Mouse (Mus musculus): ENCODE results near the gene Fgfr2. TPM values are rescaled to one million over a fixed set of nuclear protein-coding genes. Genes with fewer than 3 reads are reported as not detected.

The Fgfr2 gene
- polyA plus RNA-seq, 1 experiment from 2014 or later, result 17.2 TPM

- peak; percentile 92 for ATAC-seq (replicated peaks; ENCODE audit: insufficient number of reproducible peaks, insufficient read depth, low FRiP score, low read depth)
- peaks cover 10% of the 10 kb centered on the region for H3K36me3 ChIP-seq
- H3K4me1 ChIP-seq (replicated peaks), result peaks cover 11% of the 10 kb centered on the region
- H3K4me2 ChIP-seq, result peak within 1 kb of the TSS; percentile 65
- WGBS, result 4% methylated on average over 47 of the region's 47 CpGs
- no peaks in the 10 kb centered on the region for H3K9me3 ChIP-seq (replicated peaks)
- peak within 1 kb of the TSS; percentile 98 for H3K27ac ChIP-seq
- peak within 1 kb of the TSS; percentile 84 for H3K9ac ChIP-seq
- H3K27me3 ChIP-seq, result no peaks in the 10 kb centered on the region
- H3K4me3 ChIP-seq, result peak within 1 kb of the TSS; percentile 66
Measured at GRCm38 (mm10) chr7:131370648-131371469, 1752.3 kb downstream of the Fgfr2 start, which contains the start of gene Pstk. Gene Pstk (plus strand): TSS chr7:131371141.

GRCm38 (mm10) chr7:131364131-131364530, 1759.0 kb downstream of the Fgfr2 start:
- no peak overlapping the region for H3K9ac ChIP-seq
- 82% methylated on average over 8 of the region's 8 CpGs for WGBS
- H3K4me1 ChIP-seq (replicated peaks), result peaks cover 16% of the 10 kb centered on the region
- H3K4me2 ChIP-seq, result no peak overlapping the region
- H3K4me3 ChIP-seq, result no peak overlapping the region
- no peaks in the 10 kb centered on the region for H3K27me3 ChIP-seq
- no peak overlapping the region for H3K27ac ChIP-seq
- ATAC-seq (replicated peaks; ENCODE audit: insufficient number of reproducible peaks, insufficient read depth, low FRiP score, low read depth), result no peak
- H3K36me3 ChIP-seq, result peaks cover 2% of the 10 kb centered on the region; the same call in 1 of the 2 replicates
- no peaks in the 10 kb centered on the region for H3K9me3 ChIP-seq (replicated peaks)

GRCm38 (mm10) chr7:131362615-131363300, 1760.4 kb downstream of the Fgfr2 start, which contains the start of gene 2310057M21Rik:
Gene 2310057M21Rik (minus strand): TSS chr7:131362759.
- Histone ChIP-seq H3K4me3 (peak within 1 kb of the TSS; percentile 86), H3K4me1 (replicated peaks) (peaks cover 16% of the 10 kb centered on the region), H3K36me3 (peaks cover 16% of the 10 kb centered on the region), H3K9me3 (replicated peaks) (no peaks in the 10 kb centered on the region), H3K4me2 (peak within 1 kb of the TSS; percentile 93), H3K27me3 (no peaks in the 10 kb centered on the region), H3K9ac (peak within 1 kb of the TSS; percentile 88), H3K27ac (peak within 1 kb of the TSS; percentile 97)
- peak; percentile 97 for ATAC-seq (replicated peaks; ENCODE audit: insufficient number of reproducible peaks, insufficient read depth, low FRiP score, low read depth)
- under 1% methylated on average over 55 of the region's 55 CpGs for WGBS

GRCm38 (mm10) chr7:131362269-131362614, 1760.9 kb downstream of the Fgfr2 start:
- ATAC-seq (replicated peaks; ENCODE audit: insufficient number of reproducible peaks, insufficient read depth, low FRiP score, low read depth), result peak; percentile 64
- peak overlapping the region; percentile 88 for H3K9ac ChIP-seq
- H3K27ac ChIP-seq, result peak overlapping the region; percentile 97
- peak overlapping the region; percentile 93 for H3K4me2 ChIP-seq
- H3K4me1 ChIP-seq (replicated peaks), result peaks cover 16% of the 10 kb centered on the region
- WGBS, result under 1% methylated on average over 35 of the region's 35 CpGs
- peaks cover 20% of the 10 kb centered on the region for H3K36me3 ChIP-seq
- no peaks in the 10 kb centered on the region for H3K27me3 ChIP-seq
- H3K4me3 ChIP-seq, result peak overlapping the region; percentile 86
- H3K9me3 ChIP-seq (replicated peaks), result no peaks in the 10 kb centered on the region

- Histone ChIP-seq H3K36me3 (peaks cover 55% of the 10 kb centered on the region), H3K9me3 (replicated peaks) (no peaks in the 10 kb centered on the region), H3K9ac (no peak overlapping the region), H3K4me1 (replicated peaks) (peaks cover 3% of the 10 kb centered on the region), H3K27me3 (no peaks in the 10 kb centered on the region), H3K4me3 (no peak overlapping the region), H3K4me2 (no peak overlapping the region), H3K27ac (no peak overlapping the region)
- no peak for ATAC-seq (replicated peaks; ENCODE audit: insufficient number of reproducible peaks, insufficient read depth, low FRiP score, low read depth)
- WGBS, result 95% methylated on average over 13 of the region's 13 CpGs
Measured at GRCm38 (mm10) chr7:131356105-131356504, 1767.0 kb downstream of the Fgfr2 start.

GRCm38 (mm10) chr7:131345856-131346541, 1777.2 kb downstream of the Fgfr2 start:
- 85% methylated on average over 7 of the region's 7 CpGs for WGBS
- no peak for ATAC-seq (replicated peaks; ENCODE audit: insufficient number of reproducible peaks, insufficient read depth, low FRiP score, low read depth)
- no peak overlapping the region for H3K4me2 ChIP-seq
- no peak overlapping the region for H3K9ac ChIP-seq
- H3K4me3 ChIP-seq, result no peak overlapping the region
- H3K9me3 ChIP-seq (replicated peaks), result no peaks in the 10 kb centered on the region
- peaks cover 48% of the 10 kb centered on the region for H3K36me3 ChIP-seq
- no peak overlapping the region for H3K27ac ChIP-seq
- no peaks in the 10 kb centered on the region for H3K27me3 ChIP-seq
- H3K4me1 ChIP-seq (replicated peaks), result no peaks in the 10 kb centered on the region

- H3K27me3 ChIP-seq, result no peaks in the 10 kb centered on the region
- H3K9me3 ChIP-seq (replicated peaks), result no peaks in the 10 kb centered on the region
- no peak overlapping the region for H3K4me3 ChIP-seq
- H3K27ac ChIP-seq, result no peak overlapping the region
- no peaks in the 10 kb centered on the region; the same call in 1 of the 2 replicates for H3K4me1 ChIP-seq (replicated peaks)
- 69% methylated on average over 8 of the region's 8 CpGs for WGBS
- peaks cover 24% of the 10 kb centered on the region for H3K36me3 ChIP-seq
- no peak overlapping the region for H3K9ac ChIP-seq
- ATAC-seq (replicated peaks; ENCODE audit: insufficient number of reproducible peaks, insufficient read depth, low FRiP score, low read depth), result no peak
- no peak overlapping the region for H3K4me2 ChIP-seq
Measured at GRCm38 (mm10) chr7:131337502-131338068, 1785.6 kb downstream of the Fgfr2 start.

GRCm38 (mm10) chr7:131333564-131333963, 1789.6 kb downstream of the Fgfr2 start, which contains the start of gene Fam24a:
Gene Fam24a (plus strand): TSS chr7:131333864.
- Histone ChIP-seq H3K9me3 (replicated peaks) (no peaks in the 10 kb centered on the region), H3K4me2 (no peak within 1 kb of the TSS), H3K36me3 (no peaks in the 10 kb centered on the region), H3K4me3 (no peak within 1 kb of the TSS), H3K27ac (no peak within 1 kb of the TSS), H3K9ac (no peak within 1 kb of the TSS), H3K4me1 (replicated peaks) (no peaks in the 10 kb centered on the region; the same call in 1 of the 2 replicates), H3K27me3 (no peaks in the 10 kb centered on the region)
- whole genome bisulfite sequencing, result 51% methylated on average over 1 of the region's 1 CpGs
- ATAC-seq (replicated peaks; ENCODE audit: insufficient number of reproducible peaks, insufficient read depth, low FRiP score, low read depth), result no peak

- no peaks in the 10 kb centered on the region for H3K9me3 ChIP-seq (replicated peaks)
- no peak overlapping the region for H3K4me2 ChIP-seq
- no peak overlapping the region for H3K9ac ChIP-seq
- no peaks in the 10 kb centered on the region for H3K36me3 ChIP-seq
- H3K27me3 ChIP-seq, result no peaks in the 10 kb centered on the region
- no peak for ATAC-seq (replicated peaks; ENCODE audit: insufficient number of reproducible peaks, insufficient read depth, low FRiP score, low read depth)
- no peaks in the 10 kb centered on the region for H3K4me1 ChIP-seq (replicated peaks)
- 60% methylated on average over 2 of the region's 2 CpGs for WGBS
- H3K27ac ChIP-seq, result no peak overlapping the region
- H3K4me3 ChIP-seq, result no peak overlapping the region
Measured at GRCm38 (mm10) chr7:131331688-131332087, 1791.5 kb downstream of the Fgfr2 start.

- 88% methylated on average over 5 of the region's 5 CpGs for WGBS
- Histone ChIP-seq H3K27me3 (no peaks in the 10 kb centered on the region), H3K9me3 (replicated peaks) (no peaks in the 10 kb centered on the region), H3K4me2 (no peak within 1 kb of the TSS), H3K4me1 (replicated peaks) (no peaks in the 10 kb centered on the region), H3K36me3 (no peaks in the 10 kb centered on the region), H3K9ac (no peak within 1 kb of the TSS), H3K4me3 (no peak within 1 kb of the TSS), H3K27ac (no peak within 1 kb of the TSS)
- no peak for ATAC-seq (replicated peaks; ENCODE audit: insufficient number of reproducible peaks, insufficient read depth, low FRiP score, low read depth)
Measured at GRCm38 (mm10) chr7:131329416-131329815, 1793.7 kb downstream of the Fgfr2 start, which contains the start of gene Fam24b. Gene Fam24b (minus strand): TSS chr7:131329516.

- Histone ChIP-seq H3K27ac (no peak overlapping the region), H3K4me1 (replicated peaks) (no peaks in the 10 kb centered on the region), H3K27me3 (no peaks in the 10 kb centered on the region), H3K4me3 (no peak overlapping the region), H3K4me2 (no peak overlapping the region), H3K9ac (no peak overlapping the region), H3K9me3 (replicated peaks) (no peaks in the 10 kb centered on the region), H3K36me3 (no peaks in the 10 kb centered on the region)
- 83% methylated on average over 5 of the region's 5 CpGs for WGBS
- no peak for ATAC-seq (replicated peaks; ENCODE audit: insufficient number of reproducible peaks, insufficient read depth, low FRiP score, low read depth)
Measured at GRCm38 (mm10) chr7:131327054-131327453, 1796.1 kb downstream of the Fgfr2 start.
